Mouse (Mus musculus) MEL (cell line): ENCODE measurements around the gene Ppbp. TPM values are rescaled to one million over a fixed set of nuclear protein-coding genes. Genes with fewer than 3 reads are reported as not detected.
A peak's percentile ranks its signal among the peaks of the same experiment; 100 is the strongest.

ENCODE experiments used
- DNase-seq: peaks from one replicate; pipeline ENCODE4 v3.0.0; 2011; ENCODE audit warnings: low read depth, low spot score
- H3K27ac ChIP-seq: 2 replicates; pipeline ENCODE4 v1.5.1; 2012; ENCODE audit warnings: low read depth, mild to moderate bottlenecking, control low read depth, low read length, moderate library complexity; ENCODE audit not compliant: control insufficient read depth
- H3K27me3 ChIP-seq, 2 experiments: fragments of 150-350 bp in 1 of 2; sonication (generic) in 1 of 2; 2 replicates each; pipeline ENCODE4 v1.6.1; 2012; ENCODE audit warnings: low read length in 2 of 2, mild to moderate bottlenecking in 2 of 2, improper control_type of control experiment in 1 of 2, moderate library complexity in 1 of 2; ENCODE audit not compliant: insufficient read depth in 2 of 2, control insufficient read depth in 1 of 2
- H3K36me3 ChIP-seq, 2 experiments: 2 replicates each; pipeline ENCODE4 v1.6.1; 2012 to 2014; ENCODE audit warnings: low read length in 2 of 2, improper control_type of control experiment in 1 of 2, inconsistent platforms in 1 of 2, mild to moderate bottlenecking in 1 of 2; ENCODE audit not compliant: insufficient read depth in 2 of 2, control insufficient read depth in 1 of 2
- H3K4me1 ChIP-seq, 2 experiments: fragments of 150-350 bp in 1 of 2; sonication (generic) in 1 of 2; 2 replicates each; pipeline ENCODE4 v1.6.1; 2012; ENCODE audit warnings: low read length in 2 of 2, improper control_type of control experiment in 1 of 2, mild to moderate bottlenecking in 1 of 2; ENCODE audit not compliant: insufficient read depth in 2 of 2, control insufficient read depth in 1 of 2
- H3K4me3 ChIP-seq, 2 experiments: fragments of 150-350 bp in 1 of 2; sonication (generic) in 1 of 2; 2 replicates each; pipeline ENCODE4 v1.5.1; 2012; ENCODE audit warnings: low read depth in 2 of 2, low read length in 2 of 2, mild to moderate bottlenecking in 2 of 2, moderate library complexity in 2 of 2, control low read depth in 1 of 2, improper control_type of control experiment in 1 of 2; ENCODE audit not compliant: control insufficient read depth in 1 of 2, insufficient read depth in 1 of 2
- H3K79me2 ChIP-seq: 2 replicates; pipeline ENCODE4 v1.6.1; 2012; ENCODE audit warnings: mild to moderate bottlenecking, low read length, moderate library complexity; ENCODE audit not compliant: control insufficient read depth, poor library complexity, insufficient read depth
- H3K9ac ChIP-seq: 2 replicates; pipeline ENCODE4 v1.6.1; 2012; ENCODE audit warnings: low read depth, mild to moderate bottlenecking, control low read depth, low read length, moderate library complexity; ENCODE audit not compliant: control insufficient read depth, poor library complexity, severe bottlenecking
- H3K9me3 ChIP-seq: fragments of 150-350 bp; sonication (generic); replicated peaks from 2 replicates; pipeline ENCODE4 v1.6.1; 2012; ENCODE audit warnings: mild to moderate bottlenecking, low read length, improper control_type of control experiment, moderate library complexity; ENCODE audit not compliant: insufficient read depth
- CHD1 ChIP-seq: IDR thresholded peaks from 2 replicates; pipeline ENCODE4 v1.6.1; 2012; ENCODE audit warnings: low read depth, mild to moderate bottlenecking, inconsistent platforms, low read length, improper control_type of control experiment
- E2F4 ChIP-seq: IDR thresholded peaks from 2 replicates; pipeline ENCODE4 v1.6.1; 2011; ENCODE audit warnings: low read depth, low read length, improper control_type of control experiment, borderline replicate concordance
- EP300 ChIP-seq, 2 experiments: IDR thresholded peaks; 2 replicates each; pipeline ENCODE4 v1.6.1; 2011; ENCODE audit warnings: improper control_type of control experiment in 2 of 2, low read length in 2 of 2, low read depth in 1 of 2, mild to moderate bottlenecking in 1 of 2
- ETS1 ChIP-seq: IDR thresholded peaks from 2 replicates; pipeline ENCODE4 v1.6.1; 2012; ENCODE audit warnings: low read depth, mild to moderate bottlenecking, inconsistent platforms, low read length, improper control_type of control experiment, moderate library complexity
- GABPA ChIP-seq: IDR thresholded peaks from 2 replicates; pipeline ENCODE4 v1.6.1; 2012; ENCODE audit warnings: low read depth, mild to moderate bottlenecking, inconsistent platforms, low read length, improper control_type of control experiment, moderate library complexity
- GATA1 ChIP-seq: IDR thresholded peaks from 2 replicates; pipeline ENCODE4 v1.6.1; 2011; ENCODE audit warnings: low read depth, low read length, improper control_type of control experiment
- HCFC1 ChIP-seq: IDR thresholded peaks from 2 replicates; pipeline ENCODE4 v1.6.1; 2012; ENCODE audit warnings: low read depth, mild to moderate bottlenecking, inconsistent platforms, low read length, improper control_type of control experiment, moderate library complexity
- JUND ChIP-seq: IDR thresholded peaks from 2 replicates; pipeline ENCODE4 v1.6.1; 2011; ENCODE audit warnings: low read depth, mild to moderate bottlenecking, improper control_type of control experiment, low read length
- KAT2A ChIP-seq: conservative IDR thresholded peaks from 2 replicates; pipeline ENCODE4 v1.6.1; 2012; ENCODE audit warnings: low read depth, low read length, improper control_type of control experiment, inconsistent platforms
- MAFK ChIP-seq: IDR thresholded peaks from 2 replicates; pipeline ENCODE4 v1.6.1; 2011; ENCODE audit warnings: low read depth, mild to moderate bottlenecking, low read length, improper control_type of control experiment, borderline replicate concordance
- MAX ChIP-seq: IDR thresholded peaks from 2 replicates; pipeline ENCODE4 v1.6.1; 2011; ENCODE audit warnings: low read length, improper control_type of control experiment
- MAZ ChIP-seq: IDR thresholded peaks from 2 replicates; pipeline ENCODE4 v1.6.1; 2012; ENCODE audit warnings: low read depth, mild to moderate bottlenecking, inconsistent platforms, low read length, improper control_type of control experiment
- MEF2A ChIP-seq: IDR thresholded peaks from 2 replicates; pipeline ENCODE4 v1.6.1; 2014; ENCODE audit warnings: low read depth, mild to moderate bottlenecking, inconsistent platforms, low read length, improper control_type of control experiment; ENCODE audit not compliant: poor library complexity, insufficient replicate concordance, severe bottlenecking; ENCODE audit errors: extremely low read depth
- MXI1 ChIP-seq: IDR thresholded peaks from 2 replicates; pipeline ENCODE4 v1.6.1; 2011; ENCODE audit warnings: mild to moderate bottlenecking, low read depth, low read length, improper control_type of control experiment
- MYB ChIP-seq: IDR thresholded peaks from 2 replicates; pipeline ENCODE4 v1.6.1; 2011; ENCODE audit warnings: mild to moderate bottlenecking, low read depth, low read length, improper control_type of control experiment
- NELFE ChIP-seq: IDR thresholded peaks from 2 replicates; pipeline ENCODE4 v1.6.1; 2011; ENCODE audit warnings: low read depth, low read length, improper control_type of control experiment
- NRF1 ChIP-seq: IDR thresholded peaks from 2 replicates; pipeline ENCODE4 v1.6.1; 2014; ENCODE audit warnings: low read depth, mild to moderate bottlenecking, inconsistent platforms, low read length, improper control_type of control experiment, moderate library complexity; ENCODE audit not compliant: poor library complexity, insufficient read depth, severe bottlenecking
- POLR2A ChIP-seq, 2 experiments: IDR thresholded peaks; 2 replicates each; pipeline ENCODE4 v1.6.1; 2011 to 2012; ENCODE audit warnings: low read length in 2 of 2, mild to moderate bottlenecking in 2 of 2, control low read depth in 1 of 2, improper control_type of control experiment in 1 of 2, low read depth in 1 of 2, moderate library complexity in 1 of 2; ENCODE audit not compliant: control insufficient read depth in 1 of 2, insufficient read depth in 1 of 2, poor library complexity in 1 of 2
- POLR2AphosphoS2 ChIP-seq: IDR thresholded peaks from 2 replicates; pipeline ENCODE4 v1.6.1; 2011; ENCODE audit warnings: low read length, improper control_type of control experiment
- SIN3A ChIP-seq: IDR thresholded peaks from 2 replicates; pipeline ENCODE4 v1.6.1; 2012; ENCODE audit warnings: low read length, improper control_type of control experiment, inconsistent platforms
- TAL1 ChIP-seq: IDR thresholded peaks from 2 replicates; pipeline ENCODE4 v1.6.1; 2012; ENCODE audit warnings: mild to moderate bottlenecking, inconsistent platforms, low read length, moderate library complexity, mixed read lengths
- TBP ChIP-seq: IDR thresholded peaks from 2 replicates; pipeline ENCODE4 v1.8.0; 2011; ENCODE audit warnings: low read depth, low read length, improper control_type of control experiment
- TCF12 ChIP-seq: IDR thresholded peaks from 2 replicates; pipeline ENCODE4 v1.6.1; 2014; ENCODE audit warnings: low read depth, mild to moderate bottlenecking, inconsistent platforms, low read length, improper control_type of control experiment, moderate library complexity
- UBTF ChIP-seq: IDR thresholded peaks from 2 replicates; pipeline ENCODE4 v1.6.1; 2012; ENCODE audit warnings: low read depth, mild to moderate bottlenecking, inconsistent platforms, low read length, improper control_type of control experiment, moderate library complexity, borderline replicate concordance; ENCODE audit not compliant: insufficient read depth
- USF2 ChIP-seq, 2 experiments: IDR thresholded peaks; 2 replicates each; pipeline ENCODE4 v1.6.1; 2011 to 2012; ENCODE audit warnings: improper control_type of control experiment in 2 of 2, low read length in 2 of 2, borderline replicate concordance in 1 of 2, inconsistent platforms in 1 of 2, low read depth in 1 of 2, mild to moderate bottlenecking in 1 of 2; ENCODE audit not compliant: insufficient read depth in 1 of 2
- ZC3H11A ChIP-seq: IDR thresholded peaks from 2 replicates; pipeline ENCODE4 v1.6.1; 2012; ENCODE audit warnings: low read depth, mild to moderate bottlenecking, inconsistent platforms, low read length, improper control_type of control experiment
- ZNF384 ChIP-seq: IDR thresholded peaks from 2 replicates; pipeline ENCODE4 v1.6.1; 2012; ENCODE audit warnings: low read depth, mild to moderate bottlenecking, inconsistent platforms, low read length, improper control_type of control experiment
- polyA plus RNA-seq, 2 experiments: library from polyadenylated mRNA; stranded (reverse) in 1 of 2; unstranded in 1 of 2; fragments of >175 nt in 1 of 2; fragments of >200 nt in 1 of 2; gene quantifications; 2 replicates each; pipeline versions ENCODE4 v1.2.1 to v1.2.4; 2012; ENCODE audit warnings: low replicate concordance in 2 of 2, low read depth in 1 of 2; ENCODE audit not compliant: insufficient read length in 2 of 2, insufficient read depth in 1 of 2, missing spikeins in 1 of 2
- total RNA-seq: library from RNA; depleted of rRNA; stranded (reverse); fragments of 300-350 nt; gene quantifications from 2 replicates; pipeline ENCODE4 v1.2.3, GENCODE M21; 2012

Gene Ppbp
- total and polyA plus RNA-seq, 3 experiments = 0.12 TPM; not detected in 2

DNA sequence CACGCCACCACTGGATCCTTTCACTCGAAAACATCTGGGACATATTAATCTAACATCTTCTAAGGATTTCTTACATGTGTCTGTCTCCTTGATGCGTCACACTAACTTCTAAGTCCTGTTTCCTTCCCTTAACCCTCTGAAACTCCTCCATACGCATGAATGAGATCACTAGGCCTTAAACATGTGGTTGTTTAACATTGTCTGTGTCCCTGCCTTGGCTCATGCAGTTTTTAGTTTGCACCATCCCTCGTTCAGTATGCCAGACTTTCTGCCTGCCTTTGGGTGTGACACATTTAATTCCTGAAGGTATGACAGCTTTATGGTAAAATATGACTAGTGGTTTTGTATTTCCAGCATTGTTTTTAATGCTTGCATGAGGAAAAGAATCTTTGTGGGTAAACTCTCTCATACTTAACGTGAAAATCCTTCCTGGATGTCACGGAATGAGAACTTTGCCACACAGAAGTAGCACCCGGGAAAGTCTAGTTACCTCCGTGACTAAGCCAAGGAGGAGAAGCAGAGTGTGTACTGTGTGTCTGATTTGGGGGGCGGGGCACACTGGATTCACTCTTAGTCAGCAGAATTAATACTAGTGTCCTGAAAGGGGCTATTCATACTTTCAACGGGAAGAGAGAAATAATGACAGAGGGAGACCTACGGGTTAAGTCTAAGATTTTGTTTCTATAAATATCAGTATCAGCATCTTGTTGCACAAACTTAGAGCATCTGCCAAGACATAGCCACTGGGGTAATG, 4.2 kb upstream of the Ppbp start:
- no peaks in the 10 kb centered on the region for H3K27me3 ChIP-seq
- no peak overlapping the region for H3K27ac ChIP-seq
- peaks cover 0 to 10% of the 10 kb centered on the region in 2 experiments; a peak in 2 of 4 replicates for H3K36me3 ChIP-seq
- no peak overlapping the region for H3K9ac ChIP-seq
- H3K4me3 ChIP-seq = no peak overlapping the region
- H3K79me2 ChIP-seq = no peaks in the 10 kb centered on the region
- no peak for DNase-seq
- no peaks in the 10 kb centered on the region for H3K9me3 ChIP-seq
- no peak for TF ChIP-seq E2F4
- no peak for TF ChIP-seq KAT2A
- TF ChIP-seq GABPA = no peak
- no peak for TF ChIP-seq SIN3A
- no peak for TF ChIP-seq NELFE
- H3K4me1 ChIP-seq = peaks cover 2 to 10% of the 10 kb centered on the region in 2 experiments

- Histone ChIP-seq H3K27me3 (no peaks in the 10 kb centered on the region), H3K27ac (peak overlapping the region; percentile 60), H3K4me1 (peaks cover 2 to 10% of the 10 kb centered on the region in 2 experiments; a peak in 3 of 4 replicates), H3K9ac (peak overlapping the region; percentile 0), H3K36me3 (peaks cover 0 to 10% of the 10 kb centered on the region in 2 experiments; a peak in 2 of 4 replicates), H3K4me3 (peak overlapping the region; percentile 10 to 38), H3K9me3 (no peaks in the 10 kb centered on the region), H3K79me2 (no peaks in the 10 kb centered on the region)
- DNase-seq = peak; percentile 61
- TF ChIP-seq POLR2AphosphoS2 (no peak), MEF2A (peak; percentile 91; the same call in 1 of the 2 replicates), EP300 (IDR thresholded peaks at IDR 0.05; ENCODE audit: low read depth in 1 of 2, low read length in 2 of 2) (peak; percentile 85 to 87), UBTF (no peak), HCFC1 (0 out of 2 replicates have a peak, but pooled peaks have one; percentile 47), MAX (no peak), ETS1 (peak; percentile 86), NELFE (no peak), GABPA (no peak), JUND (no peak), TCF12 (peak; percentile 86), TBP (no peak), NRF1 (no peak), SIN3A (no peak; the same call in 1 of the 2 replicates), GATA1 (peak; percentile 79), MAZ (no peak), CHD1 (no peak), USF2 (IDR thresholded peaks at IDR 0.05; ENCODE audit: borderline replicate concordance in 1 of 2, insufficient read depth in 1 of 2, low read depth in 1 of 2, low read length in 2 of 2) (no peak), MXI1 (no peak), MYB (no peak), ZC3H11A (no peak), TAL1 (no peak), KAT2A (no peak), ZNF384 (peak; percentile 82), E2F4 (no peak), MAFK (no peak; the same call in 1 of the 2 replicates), POLR2A (IDR thresholded peaks at IDR 0.05; ENCODE audit: control insufficient read depth in 1 of 2, insufficient read depth in 1 of 2, low read depth in 1 of 2, low read length in 2 of 2, poor library complexity in 1 of 2) (no peak)
Observed at GRCm38 (mm10) chr5:90765821-90766606, 2.3 kb upstream of the Ppbp start.
